Mouse (Mus musculus) NIH3T3 (cell line): ENCODE results near the gene Gm20547.
"Not testable (repeated sequence)": the region's sequence is repeated elsewhere in the genome, so short reads cannot be mapped to it uniquely, and the experiment has no call there.

ENCODE experiments used
- DNase-seq: peaks from one replicate; pipeline ENCODE4 v3.0.0-alpha.2; 2012; ENCODE audit warnings: low read depth

Gm20547 gene

DNA sequence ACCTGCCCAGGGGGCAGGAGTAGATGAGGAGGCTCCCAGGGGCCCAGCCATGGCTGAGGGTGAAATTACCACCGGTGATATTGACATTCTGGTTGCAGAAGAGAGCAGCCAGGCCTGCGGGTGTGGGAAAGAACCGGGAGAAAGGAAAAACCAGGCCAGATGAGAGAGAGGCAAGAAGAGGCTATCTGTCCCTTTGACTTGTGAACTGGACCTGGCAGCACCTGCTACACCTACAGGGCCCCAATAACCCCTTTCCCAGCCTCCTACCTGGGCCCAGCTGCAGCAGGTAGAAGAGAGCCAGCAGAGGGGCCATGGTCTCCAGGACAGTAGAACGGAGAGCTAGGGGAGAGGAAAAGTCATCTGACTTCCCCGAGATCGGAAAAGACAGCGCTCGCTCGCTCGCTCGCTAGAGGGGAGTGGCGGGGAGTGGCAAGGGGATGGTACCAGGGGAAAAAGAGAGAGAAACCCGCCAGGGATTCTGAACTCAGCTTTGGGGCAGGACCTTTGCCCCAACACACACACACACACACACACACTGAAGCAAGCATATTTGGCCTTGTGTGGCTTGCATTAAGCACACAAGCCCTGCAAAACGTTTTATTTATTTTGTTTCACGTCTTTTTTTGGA, at the start of gene Gm20547:
TSS of gene Gm20547 (minus strand) at position 360 of the 628 bp plus-strand sequence.
- DNase-seq: no peak

- DNase-seq: peak; percentile 99
Observed at GRCm38 (mm10) chr17:34931061-34931734, 49.4 kb upstream of the Gm20547 start, which contains the start of gene Neu1. TSS of gene Neu1 (plus strand) at chr17:34931253.

DNA sequence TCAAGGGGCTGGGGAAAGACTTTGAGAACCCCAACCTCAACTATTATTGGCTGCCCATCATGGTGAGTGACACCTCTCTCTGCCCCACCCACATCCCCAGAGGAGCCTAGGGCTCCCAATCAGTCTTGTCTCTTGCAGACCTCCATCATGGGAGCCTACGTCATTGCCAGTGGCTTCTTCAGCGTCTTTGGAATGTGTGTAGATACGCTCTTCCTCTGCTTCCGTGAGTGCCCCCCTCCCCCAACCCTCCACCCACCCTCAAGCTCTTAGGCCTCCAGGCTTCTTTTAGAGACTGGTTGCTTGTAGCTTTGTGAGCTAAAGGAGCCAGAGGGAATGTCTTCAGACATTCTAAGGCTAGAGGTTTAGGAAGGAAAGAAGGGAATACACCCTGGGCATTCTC, 47.0 kb upstream of the Gm20547 start:
- no peak for DNase-seq

DNA sequence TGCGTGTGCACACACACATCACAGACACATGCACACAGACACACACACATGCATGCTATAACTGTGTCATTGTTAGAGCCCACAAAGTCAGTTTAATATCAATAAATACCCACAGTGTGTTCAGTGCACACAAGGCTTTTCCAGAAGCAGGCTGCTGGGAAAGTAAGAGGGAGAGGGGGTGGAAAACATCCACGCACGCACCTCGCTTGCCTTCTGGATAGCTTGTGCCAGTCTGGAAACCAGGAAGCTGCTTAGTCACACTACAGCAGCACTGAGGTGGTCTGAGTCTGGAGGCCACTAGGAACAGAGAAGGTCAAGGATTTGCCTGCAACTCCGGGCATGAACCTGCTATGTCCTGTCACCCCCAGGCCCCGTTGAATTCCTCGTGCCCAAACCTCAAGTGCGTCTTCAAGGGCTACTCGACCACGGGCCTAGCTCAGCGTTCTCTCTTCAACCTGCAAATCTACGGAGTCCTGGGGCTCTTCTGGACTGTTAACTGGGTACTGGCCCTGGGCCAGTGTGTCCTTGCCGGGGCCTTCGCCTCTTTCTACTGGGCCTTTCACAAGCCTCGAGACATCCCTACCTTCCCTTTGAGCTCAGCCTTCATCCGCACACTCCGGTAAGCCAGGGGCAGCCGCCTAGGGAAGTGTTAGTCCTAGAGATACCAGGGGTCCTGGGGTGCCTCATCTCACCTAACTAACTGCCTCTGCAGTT, 45.6 kb upstream of the Gm20547 start:
- DNase-seq: no peak

DNA sequence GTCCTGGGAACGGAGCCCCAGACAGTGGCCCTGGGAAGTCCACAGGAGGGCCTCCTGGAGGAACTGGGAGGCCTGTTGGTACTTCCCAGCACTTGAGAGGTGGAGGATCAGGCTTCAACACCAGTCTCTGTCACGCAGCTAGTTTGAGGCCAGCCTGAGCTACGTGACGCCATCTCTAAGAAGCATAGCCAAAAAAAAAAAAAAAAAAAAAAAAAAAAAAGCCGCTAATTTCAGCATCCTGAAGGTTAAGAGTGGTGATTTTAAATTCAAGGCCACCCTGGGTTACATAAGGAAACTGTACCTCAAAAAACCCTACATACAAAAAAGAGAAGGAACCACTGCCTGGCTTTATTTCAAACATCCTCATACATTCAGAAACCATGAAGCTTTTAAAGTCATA, 42.4 kb upstream of the Gm20547 start:
- DNase-seq: no peak

GRCm38 (mm10) chr17:34922939-34923338, 41.1 kb upstream of the Gm20547 start:
- DNase-seq: peak; percentile 45

GRCm38 (mm10) chr17:34917188-34917587, 35.3 kb upstream of the Gm20547 start:
- DNase-seq: no peak

GRCm38 (mm10) chr17:34916316-34916715, 34.5 kb upstream of the Gm20547 start:
- peak; percentile 29 for DNase-seq

DNA sequence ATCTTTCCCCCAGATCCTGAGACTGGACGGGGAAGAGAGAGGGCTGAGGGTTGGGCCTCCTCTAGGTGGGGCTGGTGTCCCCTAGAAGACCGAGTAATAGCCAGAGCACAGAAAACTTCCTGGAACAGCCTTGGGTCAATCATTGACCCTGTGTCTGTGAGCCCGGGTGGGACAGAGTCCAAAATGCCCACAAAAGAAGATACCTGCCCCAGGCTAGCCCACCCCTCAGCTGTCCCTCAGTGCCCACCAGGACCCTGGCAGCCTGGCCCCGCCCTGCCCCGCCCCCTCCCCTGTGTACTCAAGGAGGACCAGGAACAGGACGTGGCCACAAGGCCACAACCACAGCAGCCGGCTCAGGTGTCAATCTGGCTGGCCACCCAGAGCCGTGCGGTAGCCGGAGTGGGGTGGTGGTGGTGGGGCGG, 33.6 kb upstream of the Gm20547 start:
- peak; percentile 68 for DNase-seq

DNA sequence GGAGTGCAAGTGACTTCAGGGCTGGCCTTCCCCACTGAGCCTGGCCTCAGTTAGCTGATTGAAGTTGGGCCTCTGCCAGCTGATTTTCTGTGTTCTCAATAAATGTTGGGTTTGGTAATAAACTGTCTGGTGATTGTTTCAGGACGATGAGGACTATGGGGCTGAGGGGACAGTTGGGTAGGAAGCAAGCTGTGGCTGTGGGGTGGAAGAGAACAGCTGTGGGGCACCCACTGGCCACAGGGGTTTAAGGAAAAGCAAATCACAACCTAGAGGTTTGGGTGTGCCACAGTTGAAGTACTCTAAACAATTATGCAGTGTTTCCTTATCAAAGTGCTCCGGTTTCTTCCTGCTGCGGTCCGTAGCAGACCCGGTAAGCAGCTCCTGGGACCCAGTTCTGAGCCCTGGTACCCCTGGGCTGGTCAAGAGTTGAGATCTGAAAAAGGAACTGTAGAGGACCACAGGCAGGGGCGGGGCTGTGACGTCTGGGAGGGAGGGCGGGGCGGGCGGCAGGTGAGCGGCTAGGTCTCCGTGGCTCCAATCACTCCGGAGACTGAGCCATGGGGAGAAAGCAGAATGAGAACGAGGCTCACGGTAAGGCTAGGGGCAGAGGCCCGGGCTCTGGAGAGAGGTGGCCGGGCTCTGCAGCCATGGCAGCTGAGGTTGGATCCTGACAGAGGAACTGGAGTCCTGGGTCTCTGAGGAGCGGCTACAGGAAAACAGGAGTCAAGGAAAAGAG, 32.3 kb upstream of the Gm20547 start, which contains the start of gene Slc44a4:
TSS of gene Slc44a4 (plus strand) at position 537 of the 736 bp plus-strand sequence.
- DNase-seq: no peak

DNA sequence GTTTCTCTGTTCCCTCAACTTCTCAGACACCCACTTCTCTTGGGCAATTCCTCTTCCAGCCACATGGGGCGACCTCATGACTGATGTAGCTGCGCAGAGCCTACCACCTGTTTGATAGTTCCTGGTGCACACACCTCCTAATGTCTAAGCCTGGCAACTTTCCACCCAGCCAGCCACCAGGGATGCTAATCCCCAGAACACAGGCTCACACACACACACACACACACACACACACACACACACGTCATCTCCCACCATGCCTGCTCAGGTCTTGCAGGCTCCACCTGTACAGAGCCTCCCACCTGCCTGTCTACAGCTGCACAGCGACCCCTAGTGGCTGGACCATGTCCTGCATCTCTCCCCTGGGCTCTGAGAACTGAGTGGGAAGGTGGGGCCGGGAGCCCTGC, 30.1 kb upstream of the Gm20547 start:
- peak; percentile 83 for DNase-seq

DNA sequence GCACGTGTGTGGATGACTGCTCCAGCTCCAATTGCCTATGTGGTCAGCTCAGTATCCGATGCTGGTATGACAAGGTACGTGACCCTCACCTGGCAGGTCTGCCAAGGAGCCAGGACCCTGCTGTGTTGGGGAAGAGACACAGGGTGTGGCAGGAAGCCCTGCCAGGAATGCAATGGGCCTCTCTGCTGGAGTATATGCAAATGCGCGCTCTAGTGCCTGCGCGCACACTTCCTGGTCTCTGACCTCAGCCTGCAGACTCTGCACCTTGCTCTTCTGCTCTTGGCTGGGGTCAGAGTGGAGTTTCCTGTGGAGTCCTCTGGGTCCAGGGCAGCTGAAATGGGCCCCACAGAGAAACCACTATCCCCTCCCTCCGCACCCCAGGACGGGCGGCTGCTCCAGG, 29.1 kb upstream of the Gm20547 start:
- no peak for DNase-seq

GRCm38 (mm10) chr17:34902895-34903294, 21.1 kb upstream of the Gm20547 start:
- no peak for DNase-seq

DNA sequence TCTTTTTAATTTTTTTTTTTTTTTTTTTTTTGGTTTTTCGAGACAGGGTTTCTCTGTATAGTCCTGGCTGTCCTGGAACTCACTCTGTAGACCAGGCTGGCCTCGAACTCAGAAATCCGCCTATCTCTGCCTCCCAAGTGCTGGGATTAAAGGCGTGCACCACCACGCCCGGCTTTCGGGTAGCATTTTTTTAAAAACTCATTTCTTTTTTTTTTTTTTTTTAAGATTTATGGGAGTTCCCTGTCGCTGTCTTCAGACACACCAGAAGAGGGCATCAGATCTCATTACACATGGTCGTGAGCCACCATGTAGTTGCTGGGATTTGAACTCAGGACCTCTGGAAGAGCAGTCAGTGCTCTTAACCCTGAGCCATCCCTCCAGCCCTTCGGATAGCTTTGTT, 20.1 kb upstream of the Gm20547 start:
- not testable (repeated sequence) for DNase-seq

GRCm38 (mm10) chr17:34900826-34901225, 19.0 kb upstream of the Gm20547 start:
- DNase-seq: not testable (repeated sequence)

DNA sequence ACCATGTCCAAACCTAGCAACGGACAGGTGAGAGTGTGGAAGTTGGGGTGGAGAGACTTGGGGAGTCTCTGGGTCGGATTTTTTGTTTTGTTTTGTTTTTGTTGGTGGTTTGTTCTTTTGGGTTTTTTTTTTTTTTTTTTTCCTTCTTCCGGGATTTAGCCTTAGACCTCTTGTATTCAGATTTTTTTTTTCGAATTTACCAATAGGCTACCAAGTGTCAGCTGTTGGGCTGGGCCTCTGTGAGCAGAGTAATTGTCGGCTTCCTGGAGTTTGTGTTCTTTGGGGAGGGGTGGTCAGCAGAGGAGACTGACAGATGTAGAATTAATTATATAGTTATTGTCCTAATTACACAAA, 18.0 kb upstream of the Gm20547 start:
- peak; percentile 73 for DNase-seq

DNA sequence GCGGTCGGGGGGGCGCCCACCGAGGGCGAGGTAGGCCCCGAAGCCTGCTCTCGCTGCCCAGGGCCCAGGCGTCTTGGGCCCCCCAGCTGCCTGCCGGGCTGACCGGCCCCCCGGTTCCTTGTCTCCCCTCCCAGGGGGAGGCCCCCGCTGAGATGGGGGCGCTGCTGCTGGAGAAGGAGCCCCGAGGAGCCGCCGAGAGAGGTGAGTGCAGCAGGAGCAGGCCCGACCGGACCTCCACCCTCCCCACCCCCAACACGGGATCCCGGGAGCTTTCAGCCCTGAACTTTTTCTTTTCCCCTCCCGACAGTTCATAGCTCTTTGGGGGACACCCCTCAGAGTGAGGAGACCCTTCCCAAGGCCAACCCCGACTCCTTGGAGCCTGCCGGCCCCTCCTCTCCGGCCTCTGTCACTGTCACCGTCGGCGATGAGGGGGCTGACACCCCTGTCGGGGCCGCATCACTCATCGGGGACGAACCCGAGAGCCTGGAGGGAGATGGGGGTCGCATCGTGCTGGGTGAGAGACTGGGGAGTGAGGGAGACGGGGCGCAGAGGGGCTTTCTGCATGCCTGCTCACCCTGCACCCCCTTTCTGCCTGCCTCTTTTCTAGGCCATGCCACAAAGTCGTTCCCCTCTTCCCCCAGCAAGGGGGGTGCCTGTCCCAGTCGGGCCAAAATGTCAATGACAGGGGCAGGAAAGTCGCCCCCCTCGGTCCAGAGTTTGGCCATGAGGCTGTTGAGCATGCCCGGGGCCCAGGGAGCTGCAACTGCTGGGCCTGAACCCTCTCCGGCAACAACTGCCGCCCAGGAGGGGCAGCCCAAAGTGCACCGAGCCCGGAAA, 17.4 kb upstream of the Gm20547 start:
- peak; percentile 53 for DNase-seq

GRCm38 (mm10) chr17:34898706-34899052, 16.8 kb upstream of the Gm20547 start:
- peak; percentile 50 for DNase-seq

- DNase-seq: peak; percentile 90
Observed at GRCm38 (mm10) chr17:34898160-34898586, 16.3 kb upstream of the Gm20547 start, which contains the start of the genes C2 and Ehmt2. TSS of gene C2 (minus strand) at chr17:34898265. TSS of gene Ehmt2 (plus strand) at chr17:34898469.

- peak; percentile 92 for DNase-seq
Observed at GRCm38 (mm10) chr17:34897373-34898159, 15.7 kb upstream of the Gm20547 start.
